Mouse (Mus musculus): ENCODE measurements at regions not wholly inside any gene's neighbourhood (a gene's known extent, or its start where the extent isn't known, plus 50 kb on each side); places are given as distances from the start of the nearest gene placed in this dataset.

GRCm38 (mm10) chr4:52666768-52667480 lies 70.8 kb downstream of the Toporsl start:
- Histone ChIP-seq H3K36me3 (ENCODE audit: control insufficient read depth, insufficient read depth, low read length) (no peaks in the 10 kb centered on the region), H3K4me2 (ENCODE audit: low read length) (no peak overlapping the region), H3K9ac (ENCODE audit: low read length) (no peak overlapping the region), H3K27ac (ENCODE audit: low read depth) (no peak overlapping the region), H3K27me3 (replicated peaks; ENCODE audit: control insufficient read depth, insufficient read depth, low read length) (no peaks in the 10 kb centered on the region), H3K4me3 (ENCODE audit: low read depth, low read length) (no peak overlapping the region), H3K9me3 (ENCODE audit: control insufficient read depth, low read length) (no peaks in the 10 kb centered on the region), H3K4me1 (replicated peaks; ENCODE audit: control insufficient read depth, insufficient read depth, low read length) (no peaks in the 10 kb centered on the region)
- ATAC-seq (replicated peaks; ENCODE audit: low FRiP score, low TSS enrichment, low read depth) (no peak), DNase-seq (ENCODE audit: low spot score) (no peak)
- WGBS = 86% methylated on average over 5 of the region's 5 CpGs

- DNase-seq (ENCODE audit: low spot score) (no peak), ATAC-seq (replicated peaks; ENCODE audit: low FRiP score, low TSS enrichment, low read depth) (no peak)
- H3K9me3 ChIP-seq (ENCODE audit: control insufficient read depth, low read length) = no peaks in the 10 kb centered on the region
- no peaks in the 10 kb centered on the region for H3K4me1 ChIP-seq (replicated peaks; ENCODE audit: control insufficient read depth, insufficient read depth, low read length)
- no peaks in the 10 kb centered on the region for H3K27me3 ChIP-seq (replicated peaks; ENCODE audit: control insufficient read depth, insufficient read depth, low read length)
- H3K27ac ChIP-seq (ENCODE audit: low read depth) = no peak overlapping the region
- H3K36me3 ChIP-seq (ENCODE audit: control insufficient read depth, insufficient read depth, low read length) = no peaks in the 10 kb centered on the region
- no peak overlapping the region for H3K9ac ChIP-seq (ENCODE audit: low read length)
- no peak overlapping the region for H3K4me3 ChIP-seq (ENCODE audit: low read depth, low read length)
- H3K4me2 ChIP-seq (ENCODE audit: low read length) = no peak overlapping the region
- whole genome bisulfite sequencing = 36% methylated on average over 2 of the region's 2 CpGs
These were observed 104.8 kb upstream of the Olfr275 start for GRCm38 (mm10) chr4:52709563-52709962.

DNA sequence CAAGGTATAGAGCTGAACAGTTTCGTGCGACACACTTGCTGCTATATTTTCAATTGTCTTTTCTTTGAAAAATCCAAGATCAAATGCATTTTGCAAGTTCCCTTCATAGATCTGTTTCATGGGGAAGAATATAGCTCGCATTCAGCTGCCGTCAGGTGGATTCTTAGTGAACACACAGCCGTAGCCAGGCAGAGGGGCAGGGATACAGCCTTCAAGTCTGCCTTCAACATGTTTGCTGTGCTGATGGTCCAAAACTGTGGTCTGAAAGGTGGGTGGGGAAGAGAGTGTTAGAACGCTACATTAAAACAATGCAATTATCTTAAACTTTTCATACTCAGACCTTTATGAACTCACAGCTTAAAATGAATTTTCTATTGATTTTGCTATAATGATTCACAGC lies 88.2 kb upstream of the Olfr275 start:
- whole genome bisulfite sequencing = 81% methylated on average over 6 of the region's 6 CpGs
- no peak for ATAC-seq (replicated peaks; ENCODE audit: low FRiP score, low TSS enrichment, low read depth)
- no peak overlapping the region for H3K4me3 ChIP-seq (ENCODE audit: low read depth, low read length)
- H3K27ac ChIP-seq (ENCODE audit: low read depth) = no peak overlapping the region
- no peak overlapping the region for H3K4me2 ChIP-seq (ENCODE audit: low read length)
- H3K9me3 ChIP-seq (ENCODE audit: control insufficient read depth, low read length) = no peaks in the 10 kb centered on the region
- no peaks in the 10 kb centered on the region for H3K27me3 ChIP-seq (replicated peaks; ENCODE audit: control insufficient read depth, insufficient read depth, low read length)
- H3K9ac ChIP-seq (ENCODE audit: low read length) = no peak overlapping the region
- no peak for DNase-seq (ENCODE audit: low spot score)
- H3K4me1 ChIP-seq (replicated peaks; ENCODE audit: control insufficient read depth, insufficient read depth, low read length) = no peaks in the 10 kb centered on the region
- no peaks in the 10 kb centered on the region for H3K36me3 ChIP-seq (ENCODE audit: control insufficient read depth, insufficient read depth, low read length)

DNA sequence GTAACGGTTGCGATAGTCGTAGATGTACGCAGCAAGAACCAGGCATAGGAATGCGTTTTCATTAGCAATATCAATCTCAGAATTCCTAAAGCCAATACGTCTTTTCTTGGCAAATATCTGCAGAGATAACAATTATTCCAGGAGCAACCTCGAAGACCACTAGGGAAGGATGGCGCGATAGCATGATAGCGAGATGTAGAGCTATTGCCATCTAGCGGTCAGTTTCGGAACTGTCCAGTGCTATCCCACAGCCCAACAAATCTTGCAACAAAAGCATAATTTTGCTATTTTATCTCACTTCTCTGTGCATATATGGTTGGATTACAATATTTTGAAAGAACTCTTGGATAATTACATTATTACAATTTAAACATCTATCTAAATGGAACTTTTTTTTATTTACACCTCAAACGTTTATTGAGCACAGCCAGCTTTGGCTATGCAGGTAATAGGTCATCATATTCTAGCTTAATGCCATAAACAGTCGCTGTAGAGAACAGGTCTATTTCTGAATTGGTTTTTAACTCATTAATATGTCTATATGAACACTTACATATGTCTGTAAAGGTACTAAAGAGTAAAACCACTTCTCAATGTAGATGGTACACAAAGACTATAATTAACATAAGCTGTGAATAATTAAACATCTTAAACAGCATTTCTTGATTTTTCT lies 87.6 kb upstream of the Olfr275 start:
- ATAC-seq (replicated peaks; ENCODE audit: low FRiP score, low TSS enrichment, low read depth) (0 out of 2 replicates have a peak, but pooled peaks have one; percentile 36), DNase-seq (ENCODE audit: low spot score) (peak; percentile 86)
- 23% methylated on average over 14 of the region's 14 CpGs for WGBS
- no peaks in the 10 kb centered on the region for H3K4me1 ChIP-seq (replicated peaks; ENCODE audit: control insufficient read depth, insufficient read depth, low read length)
- H3K9me3 ChIP-seq (ENCODE audit: control insufficient read depth, low read length) = no peaks in the 10 kb centered on the region
- H3K4me2 ChIP-seq (ENCODE audit: low read length) = no peak overlapping the region
- no peaks in the 10 kb centered on the region for H3K27me3 ChIP-seq (replicated peaks; ENCODE audit: control insufficient read depth, insufficient read depth, low read length)
- H3K9ac ChIP-seq (ENCODE audit: low read length) = no peak overlapping the region
- H3K27ac ChIP-seq (ENCODE audit: low read depth) = no peak overlapping the region
- no peaks in the 10 kb centered on the region for H3K36me3 ChIP-seq (ENCODE audit: control insufficient read depth, insufficient read depth, low read length)
- no peak overlapping the region for H3K4me3 ChIP-seq (ENCODE audit: low read depth, low read length)

DNA sequence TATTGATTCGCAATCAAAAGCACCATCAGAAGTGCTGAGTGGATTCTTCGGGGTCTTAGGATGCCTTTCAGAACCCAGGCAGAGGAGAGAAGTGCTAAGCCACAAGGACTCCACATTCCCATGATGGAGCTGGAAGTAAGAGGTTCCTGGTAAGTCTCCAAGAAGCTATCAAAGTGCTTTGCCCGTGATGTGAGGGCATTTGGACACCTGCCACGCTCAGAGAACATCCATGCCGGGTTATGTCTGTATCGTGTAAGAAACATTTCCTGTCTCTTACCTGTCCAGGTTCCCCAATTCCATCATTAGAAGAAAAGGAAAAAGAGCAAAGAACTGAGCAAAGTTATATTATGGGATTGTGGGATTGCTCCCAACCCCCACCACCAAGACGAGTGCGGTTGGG lies 81.3 kb upstream of the Olfr275 start:
- DNase-seq (ENCODE audit: low spot score) = no peak
- ATAC-seq (replicated peaks; ENCODE audit: low FRiP score, low TSS enrichment, low read depth) = no peak
- H3K4me2 ChIP-seq (ENCODE audit: low read length) = no peak overlapping the region
- H3K9ac ChIP-seq (ENCODE audit: low read length) = no peak overlapping the region
- WGBS = 86% methylated on average over 8 of the region's 8 CpGs
- no peaks in the 10 kb centered on the region for H3K27me3 ChIP-seq (replicated peaks; ENCODE audit: control insufficient read depth, insufficient read depth, low read length)
- no peak overlapping the region for H3K27ac ChIP-seq (ENCODE audit: low read depth)
- H3K4me3 ChIP-seq (ENCODE audit: low read depth, low read length) = no peak overlapping the region
- H3K9me3 ChIP-seq (ENCODE audit: control insufficient read depth, low read length) = no peaks in the 10 kb centered on the region
- no peaks in the 10 kb centered on the region for H3K4me1 ChIP-seq (replicated peaks; ENCODE audit: control insufficient read depth, insufficient read depth, low read length)
- no peaks in the 10 kb centered on the region for H3K36me3 ChIP-seq (ENCODE audit: control insufficient read depth, insufficient read depth, low read length)

- 79% methylated on average over 9 of the region's 9 CpGs for WGBS
- ATAC-seq (replicated peaks; ENCODE audit: low FRiP score, low TSS enrichment, low read depth) = no peak
These were observed 74.6 kb upstream of the Olfr275 start for GRCm38 (mm10) chr4:52739543-52740474.

DNA sequence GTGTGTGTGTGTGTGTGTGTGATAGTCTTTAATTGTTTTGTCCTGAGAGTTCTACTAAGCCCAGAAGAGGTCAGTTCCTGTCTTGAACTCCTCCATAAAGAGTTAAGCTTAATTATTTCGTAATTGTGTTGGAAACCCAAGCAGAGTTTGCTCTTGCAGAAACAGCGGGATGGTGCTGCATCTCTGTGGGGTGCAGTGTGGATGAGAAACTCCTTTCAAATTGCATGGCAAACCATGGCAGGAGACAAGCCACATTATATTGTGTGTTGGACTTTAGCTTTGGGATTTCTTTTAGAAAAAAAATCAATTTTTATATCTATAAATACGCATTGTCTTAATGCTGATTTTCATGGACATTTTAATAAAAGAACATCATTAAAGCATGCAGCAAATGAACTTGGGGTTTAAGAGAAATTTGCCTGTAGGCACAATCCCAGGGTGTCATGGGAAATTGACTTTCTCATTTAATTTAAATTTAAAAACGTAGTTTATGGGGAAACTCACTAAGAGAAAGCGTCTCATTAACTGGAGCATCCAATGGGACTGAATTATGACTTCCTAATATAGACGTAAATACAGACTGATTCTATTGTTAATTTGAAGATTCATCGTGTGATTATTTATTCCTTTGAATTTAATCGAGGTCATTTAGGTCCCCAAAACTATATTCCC lies 61.4 kb upstream of the Olfr275 start:
- WGBS = 83% methylated on average over 8 of the region's 8 CpGs
- Histone ChIP-seq H3K9me3 (ENCODE audit: control insufficient read depth, low read length) (no peaks in the 10 kb centered on the region), H3K4me1 (replicated peaks; ENCODE audit: control insufficient read depth, insufficient read depth, low read length) (no peaks in the 10 kb centered on the region), H3K27ac (ENCODE audit: low read depth) (no peak overlapping the region), H3K36me3 (ENCODE audit: control insufficient read depth, insufficient read depth, low read length) (no peaks in the 10 kb centered on the region), H3K9ac (ENCODE audit: low read length) (no peak overlapping the region), H3K4me3 (ENCODE audit: low read depth, low read length) (no peak overlapping the region), H3K27me3 (replicated peaks; ENCODE audit: control insufficient read depth, insufficient read depth, low read length) (no peaks in the 10 kb centered on the region), H3K4me2 (ENCODE audit: low read length) (no peak overlapping the region)
- ATAC-seq (replicated peaks; ENCODE audit: low FRiP score, low TSS enrichment, low read depth) (no peak), DNase-seq (ENCODE audit: low spot score) (no peak)

More at GRCm38 (mm10) chr4:52739543-52740474, 74.6 kb upstream of the Olfr275 start:
- DNase-seq (ENCODE audit: low spot score) = no peak
- no peaks in the 10 kb centered on the region for H3K36me3 ChIP-seq (ENCODE audit: control insufficient read depth, insufficient read depth, low read length)
- no peaks in the 10 kb centered on the region for H3K9me3 ChIP-seq (ENCODE audit: control insufficient read depth, low read length)
- H3K4me2 ChIP-seq (ENCODE audit: low read length) = no peak overlapping the region
- no peak overlapping the region for H3K4me3 ChIP-seq (ENCODE audit: low read depth, low read length)
- no peak overlapping the region for H3K27ac ChIP-seq (ENCODE audit: low read depth)
- H3K9ac ChIP-seq (ENCODE audit: low read length) = no peak overlapping the region
- no peaks in the 10 kb centered on the region for H3K4me1 ChIP-seq (replicated peaks; ENCODE audit: control insufficient read depth, insufficient read depth, low read length)
- H3K27me3 ChIP-seq (replicated peaks; ENCODE audit: control insufficient read depth, insufficient read depth, low read length) = no peaks in the 10 kb centered on the region

Data from intestine, embryonic 14.5 days (tissue).